Mouse (Mus musculus) olfactory bulb, adult 2 months (tissue): ENCODE data around the gene Dll3.

Experiments
- CTCF ChIP-seq: fragments of 200-500 bp; IDR thresholded peaks from 2 replicates; pipeline ENCODE4 v1.5.1; 2012; ENCODE audit warnings: low read depth, mild to moderate bottlenecking, low read length, moderate library complexity; ENCODE audit not compliant: insufficient read depth
- POLR2A ChIP-seq: fragments of 200-500 bp; IDR thresholded peaks from 2 replicates; pipeline ENCODE4 v1.6.1; 2012; ENCODE audit warnings: mild to moderate bottlenecking, low read depth, low read length, moderate library complexity; ENCODE audit not compliant: insufficient read depth

GRCm38 (mm10) chr7:28318036-28318435 lies 16.0 kb upstream of the Dll3 start:
- TF ChIP-seq CTCF (no peak), POLR2A (no peak)
